Mouse (Mus musculus) neural tube, embryonic 11.5 days (tissue): ENCODE results near the gene Kif22. TPM values are rescaled to one million over a fixed set of nuclear protein-coding genes. Genes with fewer than 3 reads are reported as not detected.

Source experiments
- ATAC-seq: fragments of 200-750 bp; cut with Nextera tagmentation; 2 replicates; pipeline ENCODE4 v1.8.0; 2017; ENCODE audit warnings: moderate number of reproducible peaks, mild to moderate bottlenecking, moderate TSS enrichment, moderate library complexity; ENCODE audit not compliant: insufficient read depth, low FRiP score, low TSS enrichment
- DNase-seq: peaks from one replicate; pipeline ENCODE4 v3.0.0-alpha.2; 2015; ENCODE audit warnings: low spot score
- H3K27ac ChIP-seq: fragments of 300-500 bp; sonication (generic); 2 replicates; pipeline ENCODE4 v1.5.1; 2014; ENCODE audit warnings: low read depth, mild to moderate bottlenecking, low read length
- H3K27me3 ChIP-seq: fragments of 300-500 bp; sonication (generic); 2 replicates; pipeline ENCODE4 v1.6.1; 2014; ENCODE audit warnings: mild to moderate bottlenecking, low read length, mixed read lengths; ENCODE audit not compliant: control insufficient read depth, insufficient read depth
- H3K36me3 ChIP-seq: fragments of 300-500 bp; sonication (generic); 2 replicates; pipeline ENCODE4 v1.6.1; 2014; ENCODE audit warnings: mild to moderate bottlenecking, low read length, moderate library complexity, mixed read lengths; ENCODE audit not compliant: control insufficient read depth, insufficient read depth
- H3K4me1 ChIP-seq: fragments of 300-500 bp; sonication (generic); 2 replicates; pipeline ENCODE4 v1.6.1; 2014; ENCODE audit warnings: low read length, mixed read lengths; ENCODE audit not compliant: control insufficient read depth, insufficient read depth
- H3K4me2 ChIP-seq: fragments of 300-500 bp; sonication (generic); 2 replicates; pipeline ENCODE4 v1.6.1; 2014; ENCODE audit warnings: low read depth, mild to moderate bottlenecking, moderate library complexity
- H3K4me3 ChIP-seq: fragments of 300-500 bp; sonication (generic); 2 replicates; pipeline ENCODE4 v1.5.1; 2014; ENCODE audit warnings: low read depth, low read length
- H3K9ac ChIP-seq: fragments of 300-500 bp; sonication (generic); 2 replicates; pipeline ENCODE4 v1.6.1; 2014; ENCODE audit warnings: mild to moderate bottlenecking, low read length
- H3K9me3 ChIP-seq: fragments of 300-500 bp; sonication (generic); 2 replicates; pipeline ENCODE4 v1.6.1; 2016; ENCODE audit warnings: low read length; ENCODE audit not compliant: control insufficient read depth
- WGBS: fragments of 180-500 bp; shearing (Covaris S2); extraction: QIAGEN DNeasy Blood & Tissue Kit; methylation state at CpG from one replicate; pipeline ENCODE4 v1.1.7; 2014; 5-methylcytosine and 5-hydroxymethylcytosine counted together
- polyA plus RNA-seq: library from polyadenylated mRNA; unstranded; fragments of >200 nt; fragmentation: Nextera tagmentation; extraction: Ambion mirVana; gene quantifications from 2 replicates; pipeline ENCODE4 v1.2.1, GENCODE M21; 2014

Gene Kif22
- polyA plus RNA-seq, 1 experiment from 2014 or later: 168 TPM

DNA sequence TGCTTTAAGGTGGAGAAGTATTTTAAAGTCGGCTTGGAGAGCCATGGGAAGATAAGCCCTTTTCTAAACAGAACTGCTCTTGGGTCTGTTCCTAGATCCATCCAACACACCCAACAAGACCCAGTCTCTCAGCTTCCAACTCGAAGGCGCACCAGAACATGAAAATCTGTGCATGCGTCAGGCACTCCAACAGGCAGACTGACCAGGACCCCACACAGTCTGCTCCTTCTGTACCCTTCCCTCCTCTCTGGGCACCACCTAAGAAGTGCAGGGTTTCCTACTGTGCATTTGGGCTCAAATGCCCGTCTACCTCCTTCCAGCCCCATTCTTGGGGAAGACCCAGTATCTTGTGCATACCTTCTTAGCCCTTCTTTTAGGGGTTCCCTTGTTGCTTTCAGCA is 21.8 kb downstream of the Kif22 start:
- peak overlapping the region; percentile 38 for H3K4me3 ChIP-seq
- WGBS: 46% methylated on average over 5 of the region's 5 CpGs
- peak overlapping the region; percentile 84 for H3K4me2 ChIP-seq
- no peaks in the 10 kb centered on the region for H3K9me3 ChIP-seq
- ATAC-seq (no peak), DNase-seq (no peak)
- no peak overlapping the region for H3K27ac ChIP-seq
- peak overlapping the region; percentile 70 for H3K9ac ChIP-seq
- no peaks in the 10 kb centered on the region for H3K27me3 ChIP-seq
- peaks cover 42% of the 10 kb centered on the region for H3K4me1 ChIP-seq
- H3K36me3 ChIP-seq: peaks cover 12% of the 10 kb centered on the region

DNA sequence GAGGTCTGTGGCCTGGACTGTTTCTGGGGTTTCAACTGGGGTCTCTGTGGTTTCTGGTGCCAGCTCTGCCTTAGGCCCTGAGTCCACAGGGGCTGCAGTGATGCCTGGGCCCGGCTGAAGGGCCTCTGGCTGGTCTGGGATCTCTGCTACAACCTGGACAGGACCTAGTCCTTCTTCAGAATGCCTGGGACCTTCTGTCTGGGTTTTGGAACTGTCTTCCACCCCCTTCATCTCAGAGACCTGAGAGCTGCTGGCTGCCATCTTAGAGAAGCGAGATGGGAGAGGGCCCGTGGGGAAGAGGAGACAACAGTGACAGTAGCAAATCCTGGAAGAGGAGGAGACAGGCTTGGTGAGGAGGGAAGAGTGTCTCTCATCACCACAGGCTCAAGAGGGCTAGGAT is 22.2 kb downstream of the Kif22 start:
- H3K9me3 ChIP-seq: no peaks in the 10 kb centered on the region
- 0 out of 2 replicates have a peak overlapping the region, but pooled peaks have one; percentile 38 for H3K4me3 ChIP-seq
- no peak for DNase-seq
- peaks cover 45% of the 10 kb centered on the region for H3K4me1 ChIP-seq
- peaks cover 15% of the 10 kb centered on the region for H3K36me3 ChIP-seq
- ATAC-seq: no peak
- H3K9ac ChIP-seq: peak overlapping the region; percentile 70; the same call in 1 of the 2 replicates
- H3K4me2 ChIP-seq: no peak overlapping the region; the same call in 1 of the 2 replicates
- H3K27ac ChIP-seq: no peak overlapping the region
- WGBS: 73% methylated on average over 3 of the region's 3 CpGs
- H3K27me3 ChIP-seq: no peaks in the 10 kb centered on the region

DNA sequence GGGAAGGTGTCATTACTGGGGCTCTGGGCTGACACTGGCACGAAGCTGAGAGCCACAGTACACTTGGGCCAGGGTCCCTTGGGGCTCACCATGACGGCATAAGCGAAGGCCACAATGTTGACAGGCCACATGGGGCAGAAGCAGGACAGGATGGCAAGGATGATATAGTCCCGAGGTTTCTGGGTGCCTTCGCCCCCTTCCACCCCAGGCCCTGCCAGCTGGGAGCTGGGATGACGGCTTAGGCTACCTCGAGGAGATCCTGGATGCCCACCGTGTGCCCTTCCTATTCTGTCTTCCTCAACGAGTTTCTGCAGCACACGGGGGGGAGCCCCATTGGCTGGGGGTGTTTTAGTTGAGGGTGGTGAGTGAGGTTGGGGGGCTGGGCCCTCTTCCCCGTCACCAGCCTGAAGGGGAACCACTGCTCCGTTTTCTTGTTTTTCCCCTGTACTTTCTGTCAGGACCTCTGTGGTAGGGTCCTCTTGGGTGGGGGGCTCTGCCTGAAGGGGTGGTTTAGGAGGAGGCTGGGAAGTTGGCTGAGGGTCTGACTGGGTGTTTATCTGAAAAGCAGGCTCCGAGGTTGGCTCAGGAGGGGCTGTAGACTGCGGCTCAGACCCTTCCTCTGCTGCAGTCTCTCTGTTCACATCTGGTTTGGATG is 22.8 kb downstream of the Kif22 start:
- Histone ChIP-seq H3K27ac (no peak overlapping the region), H3K9me3 (no peaks in the 10 kb centered on the region), H3K27me3 (no peaks in the 10 kb centered on the region), H3K9ac (no peak overlapping the region), H3K4me2 (no peak overlapping the region), H3K4me3 (no peak overlapping the region), H3K36me3 (peaks cover 16% of the 10 kb centered on the region), H3K4me1 (peaks cover 42% of the 10 kb centered on the region)
- DNase-seq (no peak), ATAC-seq (no peak)
- 86% methylated on average over 14 of the region's 14 CpGs for WGBS

DNA sequence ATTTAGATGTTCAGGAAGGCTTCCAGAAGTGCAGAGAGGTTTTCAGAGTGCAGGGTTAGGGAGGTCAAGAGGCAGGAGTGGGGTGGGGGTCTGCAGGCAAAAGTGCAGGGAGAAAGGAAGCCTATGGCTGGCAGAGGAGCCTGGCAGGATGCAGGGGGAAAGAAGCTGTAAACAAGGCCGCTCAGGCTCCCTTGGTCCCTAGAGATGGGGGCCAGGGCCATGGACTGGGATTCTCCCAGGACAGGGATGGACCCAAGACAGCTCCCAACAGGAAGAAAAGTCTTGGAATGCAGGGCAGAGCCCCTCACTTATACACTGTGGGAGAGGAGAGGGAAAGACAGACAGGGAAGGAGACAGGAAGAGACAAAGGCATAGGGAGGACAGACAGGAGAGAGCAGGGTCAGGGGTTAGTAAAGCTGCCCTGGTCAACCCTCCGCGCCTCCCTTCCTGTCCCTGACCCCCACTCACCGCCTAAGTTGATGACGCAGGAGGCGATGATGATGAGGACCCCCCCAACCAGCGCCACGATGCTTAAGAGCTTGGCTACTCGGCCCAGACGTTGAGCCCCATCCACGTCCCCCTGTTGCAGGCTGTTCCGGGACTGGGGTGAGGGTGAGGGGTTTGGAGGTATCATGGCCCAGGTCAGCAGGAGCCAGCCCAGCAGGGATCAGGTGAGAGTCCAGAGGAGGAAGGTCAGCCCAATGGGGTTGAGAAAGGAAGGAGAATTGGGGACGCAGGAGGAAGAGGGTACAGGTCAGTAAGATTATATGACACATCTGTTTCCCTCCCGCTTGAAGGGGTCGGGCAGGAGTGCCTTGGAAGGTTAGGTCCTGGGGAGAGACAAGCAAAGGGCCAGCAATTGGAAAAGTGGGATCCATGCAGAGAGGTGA is 23.6 kb downstream of the Kif22 start:
- WGBS: 85% methylated on average over 15 of the region's 15 CpGs
- Histone ChIP-seq H3K4me1 (peaks cover 38% of the 10 kb centered on the region), H3K36me3 (peaks cover 18% of the 10 kb centered on the region), H3K9me3 (no peaks in the 10 kb centered on the region), H3K27me3 (no peaks in the 10 kb centered on the region), H3K27ac (no peak overlapping the region), H3K4me3 (no peak overlapping the region), H3K4me2 (no peak overlapping the region), H3K9ac (peak overlapping the region; percentile 18)
- DNase-seq (no peak), ATAC-seq (no peak)

DNA sequence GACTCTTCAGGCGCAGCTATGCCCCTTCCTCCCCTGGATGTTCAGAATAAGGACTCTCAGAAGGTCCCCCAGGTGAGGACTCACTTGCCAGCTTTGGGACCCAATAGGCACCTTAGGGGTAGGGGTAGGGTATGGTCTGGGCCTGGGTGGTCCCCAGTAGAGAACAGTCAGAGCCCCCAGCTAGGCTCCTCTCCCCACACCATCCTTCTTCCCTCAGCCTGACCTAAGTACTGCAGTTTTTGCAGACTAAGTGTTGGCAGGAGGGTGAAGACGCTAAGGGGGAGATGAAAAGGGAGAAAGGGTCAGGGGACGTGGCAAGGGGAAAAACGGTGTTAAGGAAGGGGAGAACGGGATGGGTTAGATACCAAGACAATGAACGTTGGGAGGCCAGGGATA is 24.3 kb downstream of the Kif22 start:
- 0 out of 2 replicates have a peak overlapping the region, but pooled peaks have one; percentile 2 for H3K9ac ChIP-seq
- H3K36me3 ChIP-seq: peaks cover 14% of the 10 kb centered on the region
- H3K4me1 ChIP-seq: peaks cover 31% of the 10 kb centered on the region
- 71% methylated on average over 6 of the region's 6 CpGs for WGBS
- H3K27ac ChIP-seq: no peak overlapping the region
- no peaks in the 10 kb centered on the region for H3K9me3 ChIP-seq
- H3K27me3 ChIP-seq: no peaks in the 10 kb centered on the region
- no peak overlapping the region for H3K4me2 ChIP-seq
- DNase-seq (no peak), ATAC-seq (no peak)
- H3K4me3 ChIP-seq: no peak overlapping the region

DNA sequence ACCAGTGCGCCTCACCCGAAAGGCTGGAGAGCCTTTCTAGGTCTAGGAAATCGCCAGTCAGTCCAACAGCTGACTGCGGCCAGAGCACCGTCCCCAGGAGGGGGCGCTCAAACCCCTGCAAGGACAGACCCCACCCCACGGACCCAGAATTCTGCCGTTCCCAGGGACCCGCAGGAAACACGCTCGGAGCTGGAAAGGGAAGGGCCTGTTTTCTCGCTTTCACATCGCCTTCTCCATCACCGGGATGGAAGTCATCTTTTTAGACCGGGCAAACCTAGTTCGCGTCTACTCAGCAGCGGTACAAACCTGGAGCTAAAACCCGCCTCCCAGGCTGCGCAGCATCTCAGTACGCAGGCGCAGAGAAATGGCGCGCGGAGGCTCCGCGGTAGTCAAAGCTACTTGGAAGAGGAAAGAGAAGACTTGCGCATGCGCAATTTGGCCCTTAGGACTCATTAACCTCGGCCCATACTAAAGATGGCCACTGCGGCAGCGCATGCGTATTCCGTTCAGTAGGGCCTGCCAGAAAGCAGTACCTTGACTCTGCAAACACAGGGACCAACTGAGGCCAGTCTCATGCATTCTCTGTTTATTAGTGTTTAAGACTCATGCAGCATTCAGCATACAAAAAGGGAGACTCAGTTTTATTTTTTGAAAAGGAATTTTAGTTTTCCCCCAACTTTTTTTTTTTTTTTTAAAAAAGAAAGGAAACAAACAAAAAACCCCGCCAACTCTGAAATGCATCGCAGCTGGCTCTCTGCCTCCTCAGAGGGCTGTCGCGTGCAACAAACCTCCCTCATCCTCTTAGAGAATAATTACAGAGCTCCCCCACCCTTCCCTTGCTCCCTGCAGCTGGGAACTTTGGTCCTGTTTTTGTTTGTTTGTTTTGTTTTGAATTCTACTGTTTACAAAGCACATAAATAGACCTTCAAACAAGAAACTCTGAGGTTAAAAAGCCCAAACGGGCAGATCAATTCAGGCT is 25.0 kb downstream of the Kif22 start, which contains the start of gene Pagr1a:
Pagr1a (minus strand) TSS at position 382 of the 979 bp plus-strand sequence.
- no peaks in the 10 kb centered on the region for H3K27me3 ChIP-seq
- peak within 1 kb of the TSS; percentile 91 for H3K9ac ChIP-seq
- H3K4me3 ChIP-seq: peak within 1 kb of the TSS; percentile 76
- peak within 1 kb of the TSS; percentile 91 for H3K27ac ChIP-seq
- H3K36me3 ChIP-seq: peaks cover 8% of the 10 kb centered on the region
- peak; percentile 99 for DNase-seq
- ATAC-seq: peak; percentile 78
- H3K9me3 ChIP-seq: no peaks in the 10 kb centered on the region
- WGBS: 5% methylated on average over 39 of the region's 39 CpGs
- peaks cover 25% of the 10 kb centered on the region for H3K4me1 ChIP-seq
- H3K4me2 ChIP-seq: peak within 1 kb of the TSS; percentile 92

DNA sequence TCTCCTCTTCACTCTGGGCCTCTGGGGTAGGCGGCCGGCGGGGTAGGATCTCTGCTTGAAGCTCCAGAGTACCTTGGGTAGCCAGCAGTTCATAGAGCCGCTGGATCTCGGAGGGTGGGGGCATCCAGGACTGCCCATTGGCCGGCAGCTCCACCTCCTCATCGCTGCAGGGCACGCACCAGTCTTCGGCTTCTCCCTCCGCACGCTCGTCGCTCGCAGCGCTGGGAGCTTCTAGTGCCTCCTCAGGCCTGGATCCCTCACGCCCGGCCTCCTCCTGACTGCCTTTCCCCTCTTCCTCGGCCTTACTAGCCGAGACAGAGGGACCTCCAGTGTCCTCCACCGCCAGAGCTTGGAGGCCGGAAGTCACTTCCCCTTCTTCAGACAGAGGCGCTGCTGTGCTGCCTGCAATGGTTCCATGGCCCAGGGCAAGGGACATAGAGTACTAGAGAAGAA is 25.8 kb downstream of the Kif22 start:
- Histone ChIP-seq H3K36me3 (peaks cover 8% of the 10 kb centered on the region), H3K9me3 (no peaks in the 10 kb centered on the region), H3K9ac (peak overlapping the region; percentile 91), H3K27ac (peak overlapping the region; percentile 91), H3K4me3 (peak overlapping the region; percentile 76), H3K27me3 (no peaks in the 10 kb centered on the region), H3K4me1 (peaks cover 21% of the 10 kb centered on the region), H3K4me2 (peak overlapping the region; percentile 92)
- DNase-seq (no peak), ATAC-seq (peak; percentile 45)
- WGBS: 1% methylated on average over 22 of the region's 22 CpGs

DNA sequence TGATC is 26.0 kb downstream of the Kif22 start, which contains the start of gene Pagr1b:
Pagr1b (minus strand) TSS at position 4 of the 5 bp plus-strand sequence.
- Histone ChIP-seq H3K9me3 (no peaks in the 10 kb centered on the region), H3K27me3 (no peaks in the 10 kb centered on the region), H3K4me3 (peak within 1 kb of the TSS; percentile 76), H3K9ac (peak within 1 kb of the TSS; percentile 91), H3K36me3 (peaks cover 8% of the 10 kb centered on the region), H3K4me2 (peak within 1 kb of the TSS; percentile 92), H3K27ac (peak within 1 kb of the TSS; percentile 91), H3K4me1 (peaks cover 20% of the 10 kb centered on the region)
- no peak for DNase-seq
- no peak for ATAC-seq
